Mouse (Mus musculus) heart, adult 2 months (tissue): ENCODE measurements at regions not wholly inside any gene's neighbourhood (a gene's known extent, or its start where the extent isn't known, plus 50 kb on each side); places are given as distances from the start of the nearest gene placed in this dataset.

ENCODE experiments used
- DNase-seq, 2 experiments: peaks; one replicate each; pipeline ENCODE4 v3.0.0; 2021
- H3K27ac ChIP-seq: fragments of 200-600 bp; 2 replicates; pipeline ENCODE4 v1.8.1; 2022
- H3K27me3 ChIP-seq: fragments of 200-500 bp; 2 replicates; pipeline ENCODE4 v1.6.1; 2012; ENCODE audit warnings: mild to moderate bottlenecking, low read length, inconsistent platforms, mixed read lengths; ENCODE audit not compliant: control insufficient read depth, insufficient read depth
- H3K36me3 ChIP-seq: fragments of 200-500 bp; 2 replicates; pipeline ENCODE4 v1.6.1; 2012; ENCODE audit warnings: low read length, inconsistent platforms; ENCODE audit not compliant: control insufficient read depth, insufficient read depth
- H3K4me1 ChIP-seq: fragments of 200-500 bp; 2 replicates; pipeline ENCODE4 v1.6.1; 2011; ENCODE audit warnings: low read length; ENCODE audit not compliant: control insufficient read depth, insufficient read depth
- H3K4me3 ChIP-seq: fragments of 200-600 bp; 2 replicates; pipeline ENCODE4 v1.8.1; 2022
- H3K79me2 ChIP-seq: fragments of 200-500 bp; replicated peaks from 2 replicates; pipeline ENCODE4 v1.6.1; 2012; ENCODE audit warnings: mild to moderate bottlenecking, inconsistent platforms, low read length, moderate library complexity, mixed read lengths; ENCODE audit not compliant: control insufficient read depth, insufficient read depth
- H3K9ac ChIP-seq: fragments of 200-500 bp; 2 replicates; pipeline ENCODE4 v1.6.1; 2012; ENCODE audit warnings: low read depth, mild to moderate bottlenecking, control low read depth, inconsistent platforms, low read length, mixed read lengths
- CTCF ChIP-seq: fragments of 200-600 bp; IDR thresholded peaks from 2 replicates; pipeline ENCODE4 v1.8.1; 2022; ENCODE audit warnings: antibody characterized with exemption, mild to moderate bottlenecking, moderate library complexity
- EP300 ChIP-seq: fragments of 200-500 bp; IDR thresholded peaks from 2 replicates; pipeline ENCODE4 v1.6.1; 2011; ENCODE audit warnings: low read depth, low read length, control low read depth; ENCODE audit not compliant: insufficient read depth
- POLR2A ChIP-seq: fragments of 200-500 bp; IDR thresholded peaks from 2 replicates; pipeline ENCODE4 v1.6.1; 2011; ENCODE audit warnings: mild to moderate bottlenecking, low read depth, low read length, control low read depth; ENCODE audit not compliant: insufficient read depth
- WGBS: fragments of 180-500 bp; shearing (Covaris S2); methylation state at CpG from one replicate; pipeline ENCODE4 v1.1.7; 2018; 5-methylcytosine and 5-hydroxymethylcytosine counted together
- intact Hi-C: fragments of 180-260 bp; cut with DNase I; formaldehyde crosslinking; loops from one replicate; pipeline ENCODE4 v1.15.1; 2025

DNA sequence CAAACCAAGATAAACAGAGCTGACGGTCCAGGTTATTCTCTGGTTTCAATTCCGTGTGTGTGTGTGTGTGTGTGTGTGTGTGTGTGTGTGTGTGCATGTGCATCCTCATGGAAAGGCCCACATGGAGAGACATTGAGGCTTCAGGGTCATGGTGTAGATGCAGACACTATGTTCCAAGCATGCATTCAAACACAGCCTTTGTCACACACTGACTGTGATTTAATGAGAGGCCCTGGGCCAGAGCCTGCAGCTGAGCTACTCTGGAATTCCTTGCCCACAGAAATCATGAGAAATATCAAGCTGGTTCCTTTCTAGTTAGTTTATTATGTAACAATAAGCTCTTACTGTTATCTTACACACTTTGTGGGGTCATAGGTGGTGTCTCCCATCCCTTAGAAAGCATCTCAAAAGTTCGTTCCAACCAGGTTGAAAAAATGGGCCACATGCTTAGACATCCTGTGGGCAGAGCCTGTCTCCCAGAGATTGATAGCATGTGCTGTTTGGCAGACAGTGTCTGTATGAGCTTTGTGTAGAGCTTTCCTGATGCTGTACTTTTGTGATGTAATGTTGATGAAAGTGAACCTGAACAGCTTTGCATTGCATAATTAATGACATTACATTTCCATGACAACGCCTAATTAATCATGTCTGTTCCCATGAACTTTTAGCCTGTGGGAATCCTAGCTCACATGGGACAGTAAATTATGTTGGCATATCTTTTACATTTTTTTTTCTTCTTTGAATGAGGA is 62.8 kb upstream of the Tpm1 start:
- no peaks in the 10 kb centered on the region for H3K36me3 ChIP-seq
- no peak for DNase-seq
- H3K27ac ChIP-seq: no peak overlapping the region
- no peaks in the 10 kb centered on the region for H3K79me2 ChIP-seq
- intact Hi-C loops: no loop called here
- no peak overlapping the region for H3K9ac ChIP-seq
- no peak overlapping the region for H3K4me3 ChIP-seq
- no peaks in the 10 kb centered on the region for H3K27me3 ChIP-seq
- no peaks in the 10 kb centered on the region for H3K4me1 ChIP-seq
- TF ChIP-seq POLR2A: no peak
- no peak for TF ChIP-seq EP300
- no peak for TF ChIP-seq CTCF
- WGBS: 82% methylated on average over 4 of the region's 4 CpGs

DNA sequence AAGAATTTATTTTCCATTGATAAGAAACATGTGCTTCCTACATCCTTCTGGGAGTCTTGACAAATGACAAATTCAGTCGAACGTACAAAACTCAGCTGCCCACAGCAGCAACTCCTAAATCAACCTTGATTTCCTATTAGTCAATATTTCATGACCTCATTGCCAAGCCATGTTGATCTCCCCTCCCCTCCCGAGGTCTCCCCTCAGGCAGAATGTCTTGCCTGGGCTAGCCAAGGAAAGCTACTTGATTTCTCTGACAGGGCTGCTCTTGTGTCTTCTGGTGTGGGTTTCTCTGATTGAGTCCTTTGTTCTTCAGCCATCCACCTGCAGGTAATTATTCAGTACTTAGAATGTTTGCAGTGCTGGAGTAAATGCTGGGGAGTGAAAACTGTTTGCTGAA is 58.7 kb upstream of the Tpm1 start:
- no peak for DNase-seq
- no peaks in the 10 kb centered on the region for H3K27me3 ChIP-seq
- no peaks in the 10 kb centered on the region for H3K79me2 ChIP-seq
- intact Hi-C loops: no loop called here
- TF ChIP-seq EP300 (no peak), CTCF (no peak), POLR2A (no peak)
- H3K27ac ChIP-seq: no peak overlapping the region
- no peaks in the 10 kb centered on the region for H3K36me3 ChIP-seq
- H3K4me1 ChIP-seq: no peaks in the 10 kb centered on the region; the same call in 1 of the 2 replicates
- no peak overlapping the region for H3K9ac ChIP-seq
- no peak overlapping the region for H3K4me3 ChIP-seq
- 37% methylated on average over 3 of the region's 3 CpGs for WGBS

DNA sequence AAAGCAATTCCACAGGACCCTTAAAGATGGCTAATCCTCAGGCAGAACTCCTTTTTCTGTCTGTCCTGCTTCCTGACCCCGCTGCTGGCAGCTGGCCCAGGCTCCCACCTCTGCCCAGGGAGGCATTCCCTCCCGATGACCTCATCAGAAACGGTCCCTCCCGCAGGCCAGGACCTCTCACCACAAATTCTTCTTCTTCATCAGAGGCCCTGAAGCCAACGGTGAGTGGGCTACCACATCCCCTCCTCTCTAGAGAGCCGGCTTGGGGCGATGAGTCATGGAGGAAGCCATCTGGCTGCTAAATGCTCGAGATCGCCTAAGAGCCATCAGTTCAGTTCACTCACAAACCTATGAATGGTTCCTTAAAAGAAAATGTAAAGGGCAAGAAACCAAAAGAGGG is 56.7 kb upstream of the Tpm1 start:
- Histone ChIP-seq H3K4me3 (no peak overlapping the region), H3K4me1 (no peaks in the 10 kb centered on the region; the same call in 1 of the 2 replicates), H3K9ac (no peak overlapping the region), H3K36me3 (no peaks in the 10 kb centered on the region), H3K27ac (no peak overlapping the region), H3K79me2 (no peaks in the 10 kb centered on the region), H3K27me3 (no peaks in the 10 kb centered on the region)
- TF ChIP-seq CTCF: no peak
- TF ChIP-seq POLR2A: no peak
- TF ChIP-seq EP300: no peak
- WGBS: 13% methylated on average over 9 of the region's 9 CpGs
- peak; percentile 29 to 33 for DNase-seq
- intact Hi-C loops: no loop called here

DNA sequence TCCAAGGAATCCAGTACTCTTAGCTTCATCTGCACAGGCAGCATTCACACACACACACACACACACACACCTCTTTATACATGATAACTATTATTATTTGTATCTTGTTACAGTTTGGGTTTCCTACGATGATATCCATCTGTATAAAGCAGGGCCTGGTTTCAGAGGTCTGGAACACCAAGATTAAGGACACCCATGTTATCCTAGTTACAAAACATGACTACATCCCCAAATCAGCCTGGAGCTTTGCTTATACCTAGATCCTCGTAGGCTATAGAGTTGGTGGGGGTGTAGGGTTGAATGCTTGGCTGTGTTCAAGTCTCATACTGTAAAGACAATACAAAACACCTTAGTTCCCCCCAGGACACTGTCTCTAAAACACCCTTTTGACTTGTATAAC is 56.0 kb upstream of the Tpm1 start:
- DNase-seq: no peak
- H3K27me3 ChIP-seq: no peaks in the 10 kb centered on the region
- TF ChIP-seq EP300: no peak
- TF ChIP-seq POLR2A: no peak
- no peak for TF ChIP-seq CTCF
- no peaks in the 10 kb centered on the region for H3K79me2 ChIP-seq
- no peaks in the 10 kb centered on the region for H3K36me3 ChIP-seq
- H3K27ac ChIP-seq: no peak overlapping the region
- intact Hi-C loops: no loop called here
- no peaks in the 10 kb centered on the region; the same call in 1 of the 2 replicates for H3K4me1 ChIP-seq
- H3K9ac ChIP-seq: no peak overlapping the region
- 84% methylated on average over 2 of the region's 2 CpGs for WGBS
- H3K4me3 ChIP-seq: no peak overlapping the region

DNA sequence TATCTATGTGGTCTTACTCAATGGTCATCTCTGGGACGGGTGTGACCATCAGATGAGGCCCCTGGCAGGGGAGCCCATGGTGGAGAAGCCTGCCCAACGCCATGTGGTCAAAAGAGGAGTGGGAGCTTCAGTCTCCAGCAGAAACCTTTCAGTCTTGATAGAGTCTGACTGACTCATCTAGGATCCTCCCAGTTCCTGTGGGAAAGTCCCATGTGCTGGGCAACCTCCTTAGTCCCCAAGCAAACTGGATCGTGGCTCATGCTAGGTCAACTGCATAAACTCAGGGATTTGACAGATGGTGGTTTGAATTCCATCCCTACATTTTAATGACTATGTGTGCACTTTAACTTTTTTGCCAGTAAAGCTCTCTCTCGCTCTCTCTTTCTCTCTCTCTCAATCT is 55.4 kb upstream of the Tpm1 start:
- Histone ChIP-seq H3K27me3 (no peaks in the 10 kb centered on the region), H3K9ac (no peak overlapping the region), H3K36me3 (no peaks in the 10 kb centered on the region), H3K4me3 (no peak overlapping the region), H3K27ac (no peak overlapping the region), H3K4me1 (no peaks in the 10 kb centered on the region; the same call in 1 of the 2 replicates), H3K79me2 (no peaks in the 10 kb centered on the region)
- 63% methylated on average over 4 of the region's 4 CpGs for WGBS
- DNase-seq: no peak
- no peak for TF ChIP-seq POLR2A
- no peak for TF ChIP-seq EP300
- TF ChIP-seq CTCF: no peak
- intact Hi-C loops: no loop called here

DNA sequence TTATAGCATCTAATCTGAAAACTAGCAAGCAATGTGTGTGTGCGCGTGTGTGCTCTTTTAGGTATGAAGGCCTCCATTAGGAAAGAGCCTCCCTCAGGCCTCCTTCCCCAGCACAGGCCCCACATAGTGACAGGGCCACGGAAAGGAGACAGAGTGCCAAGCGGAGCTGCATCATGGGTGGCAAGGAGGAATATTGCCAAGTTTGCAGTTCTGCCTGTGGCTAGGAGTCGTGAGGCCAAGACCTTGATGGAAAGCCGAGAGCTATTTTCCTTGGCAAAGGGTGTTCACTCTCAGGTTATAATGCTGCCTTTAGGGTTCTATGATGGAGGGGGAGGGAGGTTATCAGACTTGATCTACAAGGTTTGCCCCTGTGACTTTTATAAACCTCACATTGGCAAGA is 53.4 kb upstream of the Tpm1 start:
- Histone ChIP-seq H3K4me3 (no peak overlapping the region), H3K27ac (no peak overlapping the region), H3K9ac (no peak overlapping the region), H3K4me1 (no peaks in the 10 kb centered on the region; the same call in 1 of the 2 replicates), H3K79me2 (no peaks in the 10 kb centered on the region), H3K36me3 (no peaks in the 10 kb centered on the region), H3K27me3 (no peaks in the 10 kb centered on the region)
- DNase-seq: no peak
- WGBS: 74% methylated on average over 6 of the region's 6 CpGs
- intact Hi-C loops: no loop called here
- no peak for TF ChIP-seq EP300
- TF ChIP-seq CTCF: no peak
- no peak for TF ChIP-seq POLR2A
